Mouse (Mus musculus) liver, embryonic 12.5 days (tissue): ENCODE data around the gene Defb45. TPM values are rescaled to one million over a fixed set of nuclear protein-coding genes. Genes with fewer than 3 reads are reported as not detected.

Experiments
- ATAC-seq: fragments of 200-750 bp; cut with Nextera tagmentation; 2 replicates; pipeline ENCODE4 v1.8.0; 2017; ENCODE audit warnings: moderate number of reproducible peaks, mild to moderate bottlenecking, moderate library complexity
- H3K27ac ChIP-seq: fragments of 300-500 bp; sonication (generic); 2 replicates; pipeline ENCODE4 v1.5.1; 2016; ENCODE audit warnings: mild to moderate bottlenecking
- H3K27me3 ChIP-seq: fragments of 300-500 bp; sonication (generic); replicated peaks from 2 replicates; pipeline ENCODE4 v1.6.1; 2016; ENCODE audit warnings: mild to moderate bottlenecking, moderate library complexity
- H3K36me3 ChIP-seq: fragments of 300-500 bp; sonication (generic); 2 replicates; pipeline ENCODE4 v1.6.1; 2016; ENCODE audit warnings: mild to moderate bottlenecking, moderate library complexity
- H3K4me1 ChIP-seq: fragments of 300-500 bp; sonication (generic); 2 replicates; pipeline ENCODE4 v1.6.1; 2016
- H3K4me2 ChIP-seq: fragments of 300-500 bp; sonication (generic); 2 replicates; pipeline ENCODE4 v1.6.1; 2016; ENCODE audit warnings: mild to moderate bottlenecking, moderate library complexity
- H3K4me3 ChIP-seq: fragments of 300-500 bp; sonication (generic); 2 replicates; pipeline ENCODE4 v1.5.1; 2016; ENCODE audit warnings: mild to moderate bottlenecking, moderate library complexity
- H3K9ac ChIP-seq: fragments of 300-500 bp; sonication (generic); 2 replicates; pipeline ENCODE4 v1.6.1; 2016; ENCODE audit warnings: mild to moderate bottlenecking, moderate library complexity
- H3K9me3 ChIP-seq: fragments of 300-500 bp; sonication (generic); replicated peaks from 2 replicates; pipeline ENCODE4 v1.6.1; 2016; ENCODE audit warnings: mild to moderate bottlenecking, moderate library complexity
- WGBS: fragments of 180-500 bp; shearing (Covaris S2); methylation state at CpG from one replicate; pipeline ENCODE4 v1.1.7; 2016; ENCODE audit not compliant: insufficient replicate concordance; 5-methylcytosine and 5-hydroxymethylcytosine counted together
- polyA plus RNA-seq: library from polyadenylated mRNA; unstranded; fragments of >200 nt; fragmentation: Nextera tagmentation; extraction: Ambion mirVana; gene quantifications from 2 replicates; pipeline ENCODE4 v1.2.1, GENCODE M21; 2016

Gene Defb45
- polyA plus RNA-seq, 1 experiment from 2014 or later, result not detected

DNA sequence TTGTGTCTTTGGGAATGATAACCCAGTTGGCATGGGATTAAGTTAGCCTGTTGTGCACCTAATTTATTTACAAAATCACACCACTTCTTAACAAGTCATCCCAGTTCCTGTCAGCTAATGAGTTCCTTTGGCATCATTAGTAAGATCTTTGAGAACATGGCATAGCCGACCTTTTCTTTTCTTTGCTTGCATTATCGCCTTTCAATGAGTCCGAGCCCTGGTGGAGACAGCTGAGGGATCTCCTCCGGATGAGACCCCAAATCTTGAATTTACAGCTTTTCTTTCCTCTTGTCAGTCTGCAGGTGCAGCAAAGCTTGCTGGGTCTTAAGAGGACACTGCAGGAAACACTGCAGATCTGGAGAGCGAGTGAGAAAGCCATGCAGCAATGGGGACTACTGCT lies 30.2 kb downstream of the Defb45 start, which contains the start of gene Gm17416:
Gene Gm17416 (plus strand): TSS at position 301 of the 400 bp plus-strand sequence.
- H3K9me3 ChIP-seq, result no peaks in the 10 kb centered on the region
- no peak within 1 kb of the TSS for H3K4me3 ChIP-seq
- 66% methylated on average over 5 of the region's 5 CpGs for WGBS
- no peak within 1 kb of the TSS for H3K9ac ChIP-seq
- H3K36me3 ChIP-seq, result no peaks in the 10 kb centered on the region
- no peak within 1 kb of the TSS for H3K4me2 ChIP-seq
- no peaks in the 10 kb centered on the region for H3K4me1 ChIP-seq
- H3K27ac ChIP-seq, result no peak within 1 kb of the TSS
- 0 out of 2 replicates have a peak, but pooled peaks cover 3% of the 10 kb centered on the region for H3K27me3 ChIP-seq
- ATAC-seq, result no peak

DNA sequence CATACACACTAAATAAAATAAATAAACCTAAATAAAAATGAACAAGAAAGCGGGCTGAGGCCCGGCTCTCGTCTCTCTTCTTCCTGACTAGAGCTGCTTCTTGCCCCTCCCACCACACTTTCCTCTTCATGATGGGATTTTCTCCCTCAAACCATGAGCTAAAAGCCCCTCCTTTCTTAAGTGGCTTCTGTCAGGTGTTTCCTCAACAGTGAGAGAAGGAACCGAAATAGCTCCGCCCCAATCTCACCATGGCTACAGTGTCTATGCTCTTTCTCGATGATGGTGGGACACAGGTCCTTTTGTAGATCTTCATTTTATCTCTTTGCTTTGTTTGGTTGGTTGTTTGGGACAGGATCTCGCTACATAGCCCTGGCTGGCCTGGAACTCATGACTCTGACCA lies 42.5 kb downstream of the Defb45 start:
- 63% methylated on average over 7 of the region's 7 CpGs for WGBS
- no peak overlapping the region for H3K27ac ChIP-seq
- no peaks in the 10 kb centered on the region; the same call in 1 of the 2 replicates for H3K27me3 ChIP-seq
- H3K4me1 ChIP-seq, result no peaks in the 10 kb centered on the region
- H3K36me3 ChIP-seq, result no peaks in the 10 kb centered on the region
- H3K9ac ChIP-seq, result no peak overlapping the region
- no peaks in the 10 kb centered on the region for H3K9me3 ChIP-seq
- H3K4me3 ChIP-seq, result no peak overlapping the region
- ATAC-seq, result no peak
- no peak overlapping the region for H3K4me2 ChIP-seq

DNA sequence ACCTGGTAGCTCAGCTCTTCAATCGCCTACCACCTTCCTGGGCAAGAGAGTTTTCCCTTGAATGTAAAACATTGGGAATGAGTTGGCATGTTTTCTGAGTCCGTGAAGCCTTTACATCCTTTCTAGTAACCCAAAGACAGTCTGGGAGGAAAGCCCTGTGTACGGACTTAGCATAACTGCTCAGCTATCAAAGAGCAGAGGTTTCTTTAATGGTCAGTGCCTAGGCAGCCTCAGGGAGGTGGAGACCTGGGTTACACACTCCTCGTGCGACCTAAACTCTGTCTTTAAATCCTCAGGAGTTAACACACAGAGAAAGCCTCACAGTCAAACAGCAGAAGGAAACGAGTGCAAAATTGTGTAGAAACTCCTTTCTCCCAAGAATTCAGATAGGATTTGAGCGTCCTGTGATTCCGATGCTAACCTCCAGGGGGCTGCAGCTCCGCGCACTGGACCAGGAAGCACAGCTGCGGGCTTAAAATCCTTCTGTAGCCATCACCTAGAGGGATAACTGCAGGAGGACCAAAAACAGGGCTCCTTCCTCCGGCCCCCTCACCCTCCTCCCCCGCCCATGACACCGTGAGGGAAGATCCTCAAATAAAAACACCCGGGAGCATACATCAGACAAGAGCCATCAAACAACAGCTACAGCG lies 45.3 kb downstream of the Defb45 start:
- Histone ChIP-seq H3K9me3 (no peaks in the 10 kb centered on the region), H3K4me3 (no peak overlapping the region), H3K27me3 (no peaks in the 10 kb centered on the region; the same call in 1 of the 2 replicates), H3K9ac (no peak overlapping the region), H3K36me3 (no peaks in the 10 kb centered on the region), H3K4me2 (no peak overlapping the region), H3K27ac (no peak overlapping the region), H3K4me1 (no peaks in the 10 kb centered on the region)
- no peak for ATAC-seq
- 11% methylated on average over 16 of the region's 16 CpGs for WGBS

DNA sequence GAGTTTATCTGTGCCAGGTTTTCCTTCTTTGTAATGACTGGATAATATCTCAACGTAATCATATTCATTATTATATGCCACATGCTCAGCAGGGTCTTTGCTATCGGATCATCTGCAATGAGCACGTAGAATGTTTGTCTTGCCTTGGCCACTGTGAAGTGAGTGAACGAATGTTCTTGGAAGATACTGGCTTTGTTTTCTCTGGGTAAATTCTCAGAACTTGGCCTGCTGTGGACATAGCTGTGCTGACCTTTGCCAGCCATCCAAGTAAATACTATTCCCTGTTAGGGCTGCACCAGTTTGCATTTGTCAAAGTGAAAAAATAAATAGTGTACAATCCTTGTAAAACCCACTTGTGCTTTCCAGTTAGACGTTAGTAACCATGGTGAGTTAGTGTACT lies 51.1 kb downstream of the Defb45 start:
- Histone ChIP-seq H3K4me1 (no peaks in the 10 kb centered on the region), H3K9me3 (no peaks in the 10 kb centered on the region), H3K36me3 (no peaks in the 10 kb centered on the region), H3K4me3 (no peak overlapping the region), H3K4me2 (no peak overlapping the region), H3K9ac (no peak overlapping the region), H3K27me3 (no peaks in the 10 kb centered on the region), H3K27ac (no peak overlapping the region)
- WGBS, result 55% methylated on average over 5 of the region's 5 CpGs
- ATAC-seq, result no peak

DNA sequence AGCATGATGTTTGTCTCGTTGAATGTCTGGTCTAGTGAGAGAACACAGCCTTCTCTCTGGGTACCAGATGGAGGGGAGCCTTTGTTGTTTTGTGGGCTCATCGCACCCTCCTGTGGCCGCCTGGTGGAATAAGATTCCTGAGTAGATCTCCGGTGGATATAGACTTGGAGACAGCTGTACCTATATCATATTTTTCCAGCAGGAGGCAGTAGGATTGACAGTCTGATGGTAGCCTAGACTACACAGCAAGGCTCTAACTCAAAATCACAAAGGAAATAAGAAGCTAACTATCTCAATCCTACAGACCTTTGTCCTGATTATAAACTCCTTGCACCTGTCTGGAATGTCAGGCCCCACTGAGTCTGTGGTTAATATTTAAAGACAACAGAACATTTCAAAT lies 54.5 kb downstream of the Defb45 start:
- no peak overlapping the region for H3K27ac ChIP-seq
- 25% methylated on average over 4 of the region's 4 CpGs for WGBS
- no peaks in the 10 kb centered on the region for H3K36me3 ChIP-seq
- H3K4me1 ChIP-seq, result no peaks in the 10 kb centered on the region
- no peak overlapping the region for H3K4me2 ChIP-seq
- H3K9ac ChIP-seq, result no peak overlapping the region
- H3K9me3 ChIP-seq, result no peaks in the 10 kb centered on the region
- no peak overlapping the region for H3K4me3 ChIP-seq
- ATAC-seq, result no peak
- no peaks in the 10 kb centered on the region; the same call in 1 of the 2 replicates for H3K27me3 ChIP-seq

DNA sequence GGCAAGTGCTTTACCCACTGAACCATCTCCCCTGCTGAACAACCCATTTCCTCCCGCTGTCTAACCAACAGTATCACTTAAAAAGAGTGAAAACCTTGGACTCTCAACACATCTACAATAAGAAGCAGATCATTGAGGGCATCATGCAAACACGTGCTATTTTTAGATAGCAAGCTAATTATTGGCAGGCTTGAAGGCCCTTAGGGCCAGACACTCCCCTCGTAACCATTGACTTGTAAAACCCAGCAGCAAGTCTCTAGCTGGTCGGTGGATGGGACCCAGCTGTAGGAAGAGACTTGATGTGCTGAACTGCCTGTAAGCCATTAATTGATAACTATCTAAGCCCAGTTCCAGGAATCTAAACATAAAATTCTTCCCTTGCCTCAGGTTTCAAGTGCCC lies 55.7 kb downstream of the Defb45 start:
- ATAC-seq, result no peak
- H3K36me3 ChIP-seq, result no peaks in the 10 kb centered on the region
- H3K27me3 ChIP-seq, result no peaks in the 10 kb centered on the region; the same call in 1 of the 2 replicates
- WGBS, result 65% methylated on average over 4 of the region's 4 CpGs
- H3K27ac ChIP-seq, result no peak overlapping the region
- no peak overlapping the region for H3K9ac ChIP-seq
- no peaks in the 10 kb centered on the region for H3K9me3 ChIP-seq
- H3K4me3 ChIP-seq, result no peak overlapping the region
- H3K4me2 ChIP-seq, result no peak overlapping the region
- no peaks in the 10 kb centered on the region for H3K4me1 ChIP-seq

Other genes with a start within 250 kb of the Defb45 start
- 0.08 TPM in 1 of 2 replicates, not detected in the other for gene Nrsn2, start 222.8 kb downstream of the Defb45 start, polyA plus RNA-seq
- gene Sox12, start 201.3 kb downstream of the Defb45 start, polyA plus RNA-seq, result 3.5 and 3.7 TPM in 2 replicates
- gene Zcchc3, start 184.4 kb downstream of the Defb45 start, polyA plus RNA-seq, result 29.4 and 29.7 TPM in 2 replicates
- 0.27 and 0.35 TPM in 2 replicates for gene 6820408C15Rik, start 183.8 kb downstream of the Defb45 start, polyA plus RNA-seq
- gene Defb23, start 134.8 kb downstream of the Defb45 start, polyA plus RNA-seq, result not detected in 2 replicates
- not detected in 2 replicates for gene Defb20, start 122.3 kb downstream of the Defb45 start, polyA plus RNA-seq
- not detected in 2 replicates for gene Defb22, start 109.3 kb downstream of the Defb45 start, polyA plus RNA-seq
- not detected in 2 replicates for gene Defb26, start 87.7 kb downstream of the Defb45 start, polyA plus RNA-seq
- gene Defb28, start 81.1 kb downstream of the Defb45 start, polyA plus RNA-seq, result not detected in 2 replicates
- gene Defb29, start 59.3 kb downstream of the Defb45 start, polyA plus RNA-seq, result not detected in 2 replicates
- gene Gm17416, start 30.1 kb downstream of the Defb45 start, polyA plus RNA-seq, result not detected in 2 replicates
- gene Defb21, start 26.7 kb downstream of the Defb45 start, polyA plus RNA-seq, result not detected in 2 replicates
- not detected in 2 replicates for gene Defb19, start 19.1 kb downstream of the Defb45 start, polyA plus RNA-seq
- gene Defb36, start 4.9 kb upstream of the Defb45 start, polyA plus RNA-seq, result not detected in 2 replicates
- gene Defb25, start 23.7 kb upstream of the Defb45 start, polyA plus RNA-seq, result 0.56 TPM in 1 of 2 replicates, not detected in the other
- 1.3 and 1.4 TPM in 2 replicates for gene Rem1, start 27.6 kb upstream of the Defb45 start, polyA plus RNA-seq
- 57.5 and 59.1 TPM in 2 replicates for gene H13, start 70.1 kb upstream of the Defb45 start, polyA plus RNA-seq
- gene Mcts2, start 87.6 kb upstream of the Defb45 start, polyA plus RNA-seq, result 26.4 and 27.2 TPM in 2 replicates
- gene Id1, start 136.9 kb upstream of the Defb45 start, polyA plus RNA-seq, result 28.1 and 30.6 TPM in 2 replicates
- gene Cox4i2, start 154.8 kb upstream of the Defb45 start, polyA plus RNA-seq, result 2.5 and 3.4 TPM in 2 replicates
- gene Bcl2l1, start 232.3 kb upstream of the Defb45 start, polyA plus RNA-seq, result 127 and 137 TPM in 2 replicates
- gene Tpx2, start 248.6 kb upstream of the Defb45 start, polyA plus RNA-seq, result 88.0 and 89.9 TPM in 2 replicates